Mouse (Mus musculus): ENCODE data around the gene Olfr828.

Olfr828 gene

GRCm38 (mm10) chr9:18819426-18819825 lies at the start of gene Olfr828:
Gene Olfr828, minus strand, starts transcription at chr9:18819526.
- no peak for DNase-seq (ENCODE audit: low spot score)

DNA sequence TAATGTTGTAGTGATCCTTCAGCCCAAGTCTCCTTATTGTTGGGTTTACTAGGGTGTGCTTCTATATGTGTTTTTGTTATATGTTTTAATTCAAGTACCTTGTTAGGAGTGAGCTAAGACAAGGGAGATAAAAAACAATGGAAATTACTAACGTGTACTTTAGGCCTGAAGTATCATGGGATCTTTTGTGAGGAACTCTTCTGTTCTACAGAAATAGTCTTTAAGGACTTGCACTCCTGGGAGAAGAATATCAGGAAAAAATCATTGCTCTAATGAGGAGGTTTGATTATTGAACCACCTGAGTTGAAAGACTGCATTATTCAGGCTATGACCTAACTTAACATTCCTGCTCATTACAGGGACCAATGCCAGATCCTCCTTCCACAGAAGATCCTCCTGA lies 35.3 kb upstream of the Olfr828 start, which contains the start of gene Olfr829:
Olfr829 (plus strand) TSS at position 301 of the 400 bp plus-strand sequence.
- DNase-seq (ENCODE audit: low spot score): no peak

DNA sequence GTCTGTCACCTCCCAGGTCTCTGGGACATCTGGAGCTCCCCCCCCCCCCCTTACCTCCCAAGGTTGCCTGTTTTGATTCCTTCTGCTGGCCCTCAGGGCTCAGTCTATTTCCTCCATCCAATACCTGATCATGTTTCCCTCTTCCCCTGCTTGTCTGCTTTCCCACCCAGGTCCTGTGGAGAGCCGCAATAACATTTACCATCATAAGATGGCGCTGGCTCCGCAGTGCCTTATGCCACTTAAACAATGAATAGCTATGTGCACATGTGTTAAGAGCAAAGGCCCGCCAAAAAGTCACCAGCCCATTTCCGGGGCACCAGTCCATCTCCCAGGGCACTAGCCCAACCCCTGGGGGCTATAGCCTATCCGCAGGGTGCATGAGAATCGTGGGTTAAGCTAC lies 34.0 kb downstream of the Olfr828 start:
- DNase-seq (ENCODE audit: low spot score): no peak

- peak; percentile 43 for DNase-seq (ENCODE audit: low spot score)
Observed at GRCm38 (mm10) chr9:18779476-18779875, 39.9 kb downstream of the Olfr828 start.

- no peak for DNase-seq (ENCODE audit: low spot score)
Observed at GRCm38 (mm10) chr9:18778981-18779380, 40.3 kb downstream of the Olfr828 start.
